Mouse (Mus musculus): ENCODE measurements around the gene Grip1. TPM values are rescaled to one million over a fixed set of nuclear protein-coding genes. Genes with fewer than 3 reads are reported as not detected.

Gene Grip1
- polyA plus RNA-seq, 1 experiment from 2014 or later: 1.2 TPM

DNA sequence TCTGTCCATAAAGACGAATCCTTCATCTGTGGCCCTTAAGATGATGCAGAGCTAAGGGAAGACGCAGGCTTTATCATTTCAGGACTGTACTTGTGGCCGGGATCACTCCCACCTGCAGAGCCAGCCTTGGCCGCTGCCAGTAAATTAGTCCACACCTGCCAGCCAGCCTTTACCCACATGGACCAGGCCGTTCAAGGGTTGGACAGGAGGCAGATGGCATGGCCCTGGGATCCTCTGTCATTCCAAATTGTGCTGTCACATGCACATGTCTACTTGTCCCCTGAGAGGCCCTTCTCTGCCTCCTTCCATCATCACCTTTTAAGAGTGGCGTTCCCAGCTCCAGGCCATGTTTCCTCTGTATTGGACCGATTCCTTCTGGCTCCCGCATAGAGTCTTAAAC is 24.0 kb downstream of the Grip1 start:
- Histone ChIP-seq H3K4me2 (ENCODE audit: low read depth, low read length) (no peak overlapping the region), H3K9me3 (ENCODE audit: control insufficient read depth, low read length) (no peaks in the 10 kb centered on the region), H3K4me3 (ENCODE audit: low read length) (no peak overlapping the region), H3K9ac (ENCODE audit: low read depth, low read length) (no peak overlapping the region), H3K27ac (ENCODE audit: low read length) (no peak overlapping the region), H3K27me3 (replicated peaks; ENCODE audit: control insufficient read depth, insufficient read depth, low read length) (no peaks in the 10 kb centered on the region), H3K36me3 (ENCODE audit: control insufficient read depth, insufficient read depth, low read length) (no peaks in the 10 kb centered on the region), H3K4me1 (ENCODE audit: control insufficient read depth, insufficient read depth, low read length) (no peaks in the 10 kb centered on the region)
- 90% methylated on average over 8 of the region's 8 CpGs for WGBS
- ATAC-seq: no peak

DNA sequence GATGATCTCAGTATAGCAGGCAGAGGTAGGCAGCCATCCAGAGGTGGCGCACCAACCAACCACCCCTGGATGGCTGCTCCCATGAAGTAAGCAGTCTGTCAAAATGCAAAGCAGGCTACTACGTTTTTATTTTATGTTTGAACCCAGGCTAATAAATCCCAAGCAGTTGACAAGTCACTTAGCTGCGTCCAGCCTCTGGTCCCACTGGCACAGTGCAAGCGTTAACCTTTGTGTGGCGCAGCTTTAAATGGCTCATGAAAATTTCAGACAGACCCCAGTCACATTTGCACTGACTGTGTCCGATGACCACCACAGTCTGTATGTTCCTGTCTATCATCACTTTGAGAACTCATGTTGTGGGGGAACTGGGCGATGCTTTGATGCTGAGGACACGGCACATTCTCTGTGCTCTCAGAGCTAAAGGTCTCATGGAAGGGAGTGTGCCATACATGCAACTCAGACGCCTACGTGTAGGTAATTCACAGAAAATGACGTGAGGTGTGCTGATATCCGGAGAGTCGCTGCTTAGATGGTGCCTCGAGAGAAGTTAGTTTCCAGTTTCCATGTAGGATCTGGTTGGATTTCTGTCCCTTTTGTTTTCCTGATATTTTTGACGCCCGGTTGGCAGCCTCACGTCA is 29.6 kb downstream of the Grip1 start:
- Histone ChIP-seq H3K9ac (ENCODE audit: low read depth, low read length) (no peak overlapping the region), H3K4me2 (ENCODE audit: low read depth, low read length) (no peak overlapping the region), H3K9me3 (ENCODE audit: control insufficient read depth, low read length) (no peaks in the 10 kb centered on the region), H3K4me1 (ENCODE audit: control insufficient read depth, insufficient read depth, low read length) (no peaks in the 10 kb centered on the region), H3K27me3 (replicated peaks; ENCODE audit: control insufficient read depth, insufficient read depth, low read length) (no peaks in the 10 kb centered on the region), H3K36me3 (ENCODE audit: control insufficient read depth, insufficient read depth, low read length) (no peaks in the 10 kb centered on the region), H3K27ac (ENCODE audit: low read length) (no peak overlapping the region), H3K4me3 (ENCODE audit: low read length) (no peak overlapping the region)
- 71% methylated on average over 17 of the region's 17 CpGs for WGBS
- no peak for ATAC-seq

DNA sequence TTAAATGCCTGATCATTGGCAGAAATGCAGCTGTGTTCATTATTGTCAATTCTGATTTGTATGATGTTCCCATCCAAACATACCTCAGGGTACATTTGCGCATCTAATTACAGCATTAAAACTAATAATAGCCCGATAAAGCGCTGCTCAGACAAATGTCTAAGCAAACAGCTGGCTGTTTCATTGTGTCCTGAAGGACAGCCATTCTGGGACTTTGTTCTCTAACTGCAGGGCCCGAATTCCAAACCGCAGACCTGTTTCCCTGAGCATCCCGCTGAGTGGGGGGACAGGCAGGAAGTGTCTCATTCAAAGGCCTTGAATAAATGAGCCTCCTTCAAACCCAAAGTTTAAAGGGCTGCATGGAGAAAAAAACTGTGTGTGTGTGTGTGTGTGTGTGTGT is 30.1 kb downstream of the Grip1 start:
- ATAC-seq: no peak
- Histone ChIP-seq H3K9ac (ENCODE audit: low read depth, low read length) (no peak overlapping the region), H3K9me3 (ENCODE audit: control insufficient read depth, low read length) (no peaks in the 10 kb centered on the region), H3K27me3 (replicated peaks; ENCODE audit: control insufficient read depth, insufficient read depth, low read length) (no peaks in the 10 kb centered on the region), H3K4me1 (ENCODE audit: control insufficient read depth, insufficient read depth, low read length) (no peaks in the 10 kb centered on the region), H3K4me2 (ENCODE audit: low read depth, low read length) (no peak overlapping the region), H3K36me3 (ENCODE audit: control insufficient read depth, insufficient read depth, low read length) (no peaks in the 10 kb centered on the region), H3K4me3 (ENCODE audit: low read length) (no peak overlapping the region), H3K27ac (ENCODE audit: low read length) (no peak overlapping the region)
- 36% methylated on average over 6 of the region's 6 CpGs for WGBS

DNA sequence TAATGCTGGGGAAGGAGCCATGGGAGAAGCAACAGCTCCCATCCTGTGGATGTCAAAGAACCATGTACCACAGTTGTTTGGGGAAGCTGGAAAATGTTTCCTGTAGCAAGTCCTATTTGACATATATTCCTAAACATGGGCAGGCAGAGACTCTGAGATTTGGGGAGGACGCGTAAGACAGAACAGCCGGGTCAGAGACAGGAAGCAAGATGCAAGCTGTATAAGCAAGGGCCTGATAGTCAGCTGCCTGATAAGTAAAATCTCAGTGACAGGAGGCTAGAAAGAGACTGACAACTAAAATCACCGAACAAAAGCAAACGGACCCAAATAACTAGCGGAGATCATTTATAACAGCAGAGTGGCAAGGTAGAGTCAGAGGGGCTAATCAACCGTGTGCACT is 33.3 kb downstream of the Grip1 start:
- Histone ChIP-seq H3K9me3 (ENCODE audit: control insufficient read depth, low read length) (no peaks in the 10 kb centered on the region), H3K9ac (ENCODE audit: low read depth, low read length) (no peak overlapping the region), H3K27me3 (replicated peaks; ENCODE audit: control insufficient read depth, insufficient read depth, low read length) (no peaks in the 10 kb centered on the region), H3K4me3 (ENCODE audit: low read length) (no peak overlapping the region), H3K27ac (ENCODE audit: low read length) (no peak overlapping the region), H3K4me2 (ENCODE audit: low read depth, low read length) (no peak overlapping the region), H3K4me1 (ENCODE audit: control insufficient read depth, insufficient read depth, low read length) (no peaks in the 10 kb centered on the region), H3K36me3 (ENCODE audit: control insufficient read depth, insufficient read depth, low read length) (no peaks in the 10 kb centered on the region)
- 75% methylated on average over 7 of the region's 7 CpGs for WGBS
- no peak for ATAC-seq

DNA sequence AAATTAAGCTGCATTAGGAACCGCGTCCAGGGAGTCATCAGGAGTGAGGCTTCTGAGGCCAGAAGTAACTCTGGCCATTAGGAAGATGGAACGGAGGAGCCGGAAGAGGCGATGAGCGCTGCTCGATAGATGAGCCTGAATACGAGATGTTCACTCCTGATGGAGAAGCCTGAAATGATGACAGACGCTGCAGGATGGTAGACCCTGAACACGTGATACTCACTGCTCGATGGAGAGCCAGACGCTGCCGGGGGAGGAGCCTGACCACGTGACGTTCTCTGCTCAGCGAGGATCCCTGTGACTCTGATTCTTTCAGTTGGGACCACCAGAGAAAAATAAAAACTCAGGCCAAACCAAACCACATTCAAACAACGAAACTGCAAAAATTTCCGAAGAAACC is 37.2 kb downstream of the Grip1 start:
- Histone ChIP-seq H3K36me3 (ENCODE audit: control insufficient read depth, insufficient read depth, low read length) (no peaks in the 10 kb centered on the region), H3K27ac (ENCODE audit: low read length) (no peak overlapping the region), H3K9ac (ENCODE audit: low read depth, low read length) (no peak overlapping the region), H3K4me3 (ENCODE audit: low read length) (no peak overlapping the region), H3K9me3 (ENCODE audit: control insufficient read depth, low read length) (no peaks in the 10 kb centered on the region), H3K4me2 (ENCODE audit: low read depth, low read length) (no peak overlapping the region), H3K4me1 (ENCODE audit: control insufficient read depth, insufficient read depth, low read length) (no peaks in the 10 kb centered on the region), H3K27me3 (replicated peaks; ENCODE audit: control insufficient read depth, insufficient read depth, low read length) (no peaks in the 10 kb centered on the region)
- WGBS: 94% methylated on average over 18 of the region's 18 CpGs
- ATAC-seq: no peak

DNA sequence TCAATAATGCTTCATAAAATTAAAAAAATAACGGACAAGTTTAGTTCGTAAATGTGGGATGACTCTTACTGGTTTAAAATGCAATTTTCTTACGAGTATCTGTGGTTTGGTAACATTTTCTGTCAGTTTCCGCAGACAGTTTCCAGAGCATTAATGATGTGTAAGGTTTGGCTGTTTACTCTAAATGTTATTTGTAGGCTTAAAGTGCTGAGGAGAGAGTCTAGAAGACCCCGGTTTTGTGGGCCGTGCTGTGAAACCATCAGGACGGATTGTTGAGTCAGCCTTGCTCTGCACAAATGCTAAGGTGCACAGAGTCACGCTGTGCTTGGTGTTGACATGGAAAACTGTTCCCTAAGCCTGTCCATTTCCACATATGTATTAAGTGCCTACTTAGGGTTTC is 41.7 kb downstream of the Grip1 start:
- Histone ChIP-seq H3K36me3 (ENCODE audit: control insufficient read depth, insufficient read depth, low read length) (no peaks in the 10 kb centered on the region), H3K4me2 (ENCODE audit: low read depth, low read length) (no peak overlapping the region), H3K27ac (ENCODE audit: low read length) (no peak overlapping the region), H3K4me1 (ENCODE audit: control insufficient read depth, insufficient read depth, low read length) (no peaks in the 10 kb centered on the region), H3K4me3 (ENCODE audit: low read length) (no peak overlapping the region), H3K9me3 (ENCODE audit: control insufficient read depth, low read length) (no peaks in the 10 kb centered on the region), H3K27me3 (replicated peaks; ENCODE audit: control insufficient read depth, insufficient read depth, low read length) (no peaks in the 10 kb centered on the region), H3K9ac (ENCODE audit: low read depth, low read length) (no peak overlapping the region)
- ATAC-seq: no peak
- WGBS: 64% methylated on average over 8 of the region's 8 CpGs

DNA sequence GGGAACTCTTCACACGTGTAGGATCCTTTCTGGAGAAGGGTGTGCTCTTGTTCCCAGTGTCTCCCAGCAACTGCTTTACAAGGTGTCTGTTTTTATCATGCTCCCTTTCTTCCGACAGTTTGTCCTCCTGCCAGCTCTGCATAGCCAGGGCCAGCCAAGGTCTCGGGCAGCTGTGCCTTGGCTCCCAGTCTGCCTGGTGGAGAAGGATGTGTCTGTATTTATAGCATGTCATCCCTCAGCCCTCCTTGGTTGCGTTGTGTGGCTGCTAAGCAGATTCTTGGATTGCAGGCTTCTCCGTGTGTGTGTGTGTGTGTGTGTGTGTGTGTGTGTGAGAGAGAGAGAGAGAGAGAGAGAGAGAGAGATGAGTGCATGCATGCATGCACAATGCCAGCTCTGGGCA is 42.6 kb downstream of the Grip1 start:
- Histone ChIP-seq H3K27me3 (replicated peaks; ENCODE audit: control insufficient read depth, insufficient read depth, low read length) (no peaks in the 10 kb centered on the region), H3K4me3 (ENCODE audit: low read length) (no peak overlapping the region), H3K9ac (ENCODE audit: low read depth, low read length) (no peak overlapping the region), H3K9me3 (ENCODE audit: control insufficient read depth, low read length) (no peaks in the 10 kb centered on the region), H3K4me1 (ENCODE audit: control insufficient read depth, insufficient read depth, low read length) (no peaks in the 10 kb centered on the region), H3K27ac (ENCODE audit: low read length) (no peak overlapping the region), H3K36me3 (ENCODE audit: control insufficient read depth, insufficient read depth, low read length) (no peaks in the 10 kb centered on the region), H3K4me2 (ENCODE audit: low read depth, low read length) (no peak overlapping the region)
- WGBS: 51% methylated on average over 5 of the region's 5 CpGs
- no peak for ATAC-seq

DNA sequence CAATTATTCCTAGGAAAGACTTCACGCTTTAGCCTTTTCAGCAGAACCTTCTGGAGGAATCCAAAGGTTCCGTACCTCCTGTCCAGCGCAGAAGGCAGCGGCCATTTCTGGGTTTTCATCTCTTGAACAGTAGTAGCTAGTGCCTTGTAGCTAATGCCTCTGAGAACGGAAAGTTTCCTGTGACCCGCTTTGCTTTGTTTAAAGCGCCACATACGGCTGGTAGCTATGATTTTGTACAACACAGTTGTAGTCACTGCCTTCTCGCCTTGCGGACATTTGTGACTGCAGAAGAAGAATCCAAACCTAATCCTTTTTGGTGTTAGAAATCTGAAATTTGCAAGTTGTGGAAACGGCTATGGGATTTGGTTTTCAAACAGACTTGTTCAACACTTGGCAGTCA is 68.1 kb downstream of the Grip1 start:
- 90% methylated on average over 11 of the region's 11 CpGs for WGBS
- H3K9ac ChIP-seq (ENCODE audit: low read depth, low read length): no peak overlapping the region
- no peaks in the 10 kb centered on the region for H3K36me3 ChIP-seq (ENCODE audit: control insufficient read depth, insufficient read depth, low read length)
- no peaks in the 10 kb centered on the region for H3K9me3 ChIP-seq (ENCODE audit: control insufficient read depth, low read length)
- H3K4me2 ChIP-seq (ENCODE audit: low read depth, low read length): no peak overlapping the region
- ATAC-seq: no peak
- no peak overlapping the region for H3K4me3 ChIP-seq (ENCODE audit: low read length)
- no peaks in the 10 kb centered on the region for H3K27me3 ChIP-seq (replicated peaks; ENCODE audit: control insufficient read depth, insufficient read depth, low read length)
- H3K27ac ChIP-seq (ENCODE audit: low read length): no peak overlapping the region
- H3K4me1 ChIP-seq (ENCODE audit: control insufficient read depth, insufficient read depth, low read length): no peaks in the 10 kb centered on the region

DNA sequence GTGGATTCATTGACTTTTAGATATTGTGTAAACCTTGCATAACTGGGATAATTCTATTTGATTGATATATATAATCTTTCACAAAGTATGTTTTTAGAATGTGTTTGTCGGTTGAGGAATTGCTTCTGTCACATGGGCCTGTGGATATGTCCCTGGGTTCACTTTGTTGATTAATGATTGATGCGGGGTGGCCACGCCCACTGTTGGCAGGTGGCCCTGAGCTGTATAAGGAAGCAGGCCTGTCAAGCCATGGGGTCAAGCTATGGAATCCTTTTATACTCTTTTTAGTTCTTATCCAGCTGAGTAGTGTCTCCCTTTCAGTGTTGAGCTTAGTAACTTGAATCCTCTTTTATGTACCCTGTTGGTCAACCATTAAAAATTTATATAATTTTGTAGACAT is 72.1 kb downstream of the Grip1 start:
- H3K4me1 ChIP-seq (ENCODE audit: control insufficient read depth, insufficient read depth, low read length): no peaks in the 10 kb centered on the region
- H3K4me2 ChIP-seq (ENCODE audit: low read depth, low read length): no peak overlapping the region
- H3K4me3 ChIP-seq (ENCODE audit: low read length): no peak overlapping the region
- H3K27me3 ChIP-seq (replicated peaks; ENCODE audit: control insufficient read depth, insufficient read depth, low read length): no peaks in the 10 kb centered on the region
- no peak overlapping the region for H3K9ac ChIP-seq (ENCODE audit: low read depth, low read length)
- peak; percentile 94 for ATAC-seq
- H3K27ac ChIP-seq (ENCODE audit: low read length): no peak overlapping the region
- 71% methylated on average over 3 of the region's 3 CpGs for WGBS
- no peaks in the 10 kb centered on the region for H3K36me3 ChIP-seq (ENCODE audit: control insufficient read depth, insufficient read depth, low read length)
- H3K9me3 ChIP-seq (ENCODE audit: control insufficient read depth, low read length): no peaks in the 10 kb centered on the region

DNA sequence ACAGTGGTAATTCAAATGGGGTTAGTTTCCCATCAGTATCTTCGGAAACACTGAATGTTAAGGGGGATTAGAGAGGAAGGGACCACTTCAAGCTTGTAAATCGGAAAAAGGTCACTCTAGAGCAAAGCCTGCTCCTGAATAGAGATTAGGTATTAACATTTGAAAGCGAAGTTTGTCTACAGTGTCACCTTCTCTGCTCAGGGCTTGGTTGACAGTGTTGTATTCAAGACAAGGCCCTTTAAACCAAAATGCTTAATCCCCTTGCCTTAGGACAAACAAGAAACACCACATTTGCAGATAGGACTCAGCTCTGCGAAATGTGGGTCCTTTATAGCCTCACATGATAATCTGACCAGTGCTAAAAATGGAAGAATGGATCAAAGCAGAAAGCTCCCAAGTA is 81.2 kb downstream of the Grip1 start:
- H3K27me3 ChIP-seq (replicated peaks; ENCODE audit: control insufficient read depth, insufficient read depth, low read length): no peaks in the 10 kb centered on the region
- WGBS: 64% methylated on average over 4 of the region's 4 CpGs
- ATAC-seq: no peak

More for the DNA sequence above, 81.2 kb downstream of the Grip1 start:
- Histone ChIP-seq H3K9me3 (ENCODE audit: control insufficient read depth, low read length) (no peaks in the 10 kb centered on the region), H3K36me3 (ENCODE audit: control insufficient read depth, insufficient read depth, low read length) (no peaks in the 10 kb centered on the region), H3K27ac (ENCODE audit: low read length) (no peak overlapping the region), H3K4me2 (ENCODE audit: low read depth, low read length) (no peak overlapping the region), H3K4me1 (ENCODE audit: control insufficient read depth, insufficient read depth, low read length) (no peaks in the 10 kb centered on the region), H3K4me3 (ENCODE audit: low read length) (no peak overlapping the region), H3K9ac (ENCODE audit: low read depth, low read length) (no peak overlapping the region)

Measured in intestine, embryonic 16.5 days (tissue).